Mouse (Mus musculus) neural tube, embryonic 12.5 days (tissue): ENCODE results near the gene Ube2cbp. TPM values are rescaled to one million over a fixed set of nuclear protein-coding genes. Genes with fewer than 3 reads are reported as not detected.

ENCODE experiments used
- ATAC-seq: fragments of 200-750 bp; cut with Nextera tagmentation; 2 replicates; pipeline ENCODE4 v1.8.0; 2017; ENCODE audit warnings: low read depth, mild to moderate bottlenecking, moderate TSS enrichment, moderate library complexity; ENCODE audit not compliant: low FRiP score
- H3K27ac ChIP-seq: fragments of 300-500 bp; sonication (generic); 2 replicates; pipeline ENCODE4 v1.5.1; 2016
- H3K27me3 ChIP-seq: fragments of 300-500 bp; sonication (generic); replicated peaks from 2 replicates; pipeline ENCODE4 v1.6.1; 2016; ENCODE audit warnings: mild to moderate bottlenecking
- H3K36me3 ChIP-seq: fragments of 300-500 bp; sonication (generic); 2 replicates; pipeline ENCODE4 v1.6.1; 2016; ENCODE audit warnings: mild to moderate bottlenecking
- H3K4me1 ChIP-seq: fragments of 300-500 bp; sonication (generic); 2 replicates; pipeline ENCODE4 v1.6.1; 2016
- H3K4me2 ChIP-seq: fragments of 300-500 bp; sonication (generic); replicated peaks from 2 replicates; pipeline ENCODE4 v1.6.1; 2016; ENCODE audit warnings: mild to moderate bottlenecking
- H3K4me3 ChIP-seq: fragments of 300-500 bp; sonication (generic); 2 replicates; pipeline ENCODE4 v1.5.1; 2016
- H3K9ac ChIP-seq: fragments of 300-500 bp; sonication (generic); 2 replicates; pipeline ENCODE4 v1.6.1; 2016; ENCODE audit warnings: mild to moderate bottlenecking
- H3K9me3 ChIP-seq: fragments of 300-500 bp; sonication (generic); 2 replicates; pipeline ENCODE4 v1.6.1; 2016; ENCODE audit warnings: mild to moderate bottlenecking
- WGBS: fragments of 180-500 bp; shearing (Covaris S2); methylation state at CpG from one replicate; pipeline ENCODE4 v1.1.7; 2016; 5-methylcytosine and 5-hydroxymethylcytosine counted together
- polyA plus RNA-seq: library from polyadenylated mRNA; unstranded; fragments of >200 nt; fragmentation: Nextera tagmentation; extraction: Ambion mirVana; gene quantifications from 2 replicates; pipeline ENCODE4 v1.2.1, GENCODE M21; 2016

Gene Ube2cbp
- polyA plus RNA-seq, 1 experiment from 2014 or later = 7.0 TPM

- H3K36me3 ChIP-seq = no peaks in the 10 kb centered on the region
Measured at GRCm38 (mm10) chr9:86453626-86454025, 11.1 kb downstream of the Ube2cbp start.

GRCm38 (mm10) chr9:86451617-86452016 is 13.1 kb downstream of the Ube2cbp start:
- H3K4me1 ChIP-seq = 0 out of 2 replicates have a peak, but pooled peaks cover 6% of the 10 kb centered on the region
- H3K27ac ChIP-seq = no peak overlapping the region
- 2% methylated on average over 13 of the region's 13 CpGs for WGBS
- no peaks in the 10 kb centered on the region for H3K36me3 ChIP-seq
- H3K4me2 ChIP-seq = peak overlapping the region; percentile 49
- no peaks in the 10 kb centered on the region for H3K9me3 ChIP-seq
- H3K9ac ChIP-seq = no peak overlapping the region
- H3K4me3 ChIP-seq = no peak overlapping the region
- H3K27me3 ChIP-seq = no peaks in the 10 kb centered on the region
- peak; percentile 81 for ATAC-seq

More at GRCm38 (mm10) chr9:86453626-86454025, 11.1 kb downstream of the Ube2cbp start:
- H3K9ac ChIP-seq = no peak overlapping the region
- H3K4me1 ChIP-seq = 0 out of 2 replicates have a peak, but pooled peaks cover 6% of the 10 kb centered on the region
- H3K27me3 ChIP-seq = no peaks in the 10 kb centered on the region
- 86% methylated on average over 3 of the region's 3 CpGs for WGBS
- no peak for ATAC-seq
- no peaks in the 10 kb centered on the region for H3K9me3 ChIP-seq
- no peak overlapping the region for H3K27ac ChIP-seq
- H3K4me3 ChIP-seq = no peak overlapping the region
- no peak overlapping the region for H3K4me2 ChIP-seq

- Histone ChIP-seq H3K27ac (no peak overlapping the region), H3K36me3 (no peaks in the 10 kb centered on the region), H3K9ac (no peak overlapping the region), H3K4me3 (no peak overlapping the region), H3K27me3 (no peaks in the 10 kb centered on the region), H3K4me1 (0 out of 2 replicates have a peak, but pooled peaks cover 6% of the 10 kb centered on the region), H3K9me3 (no peaks in the 10 kb centered on the region), H3K4me2 (peak overlapping the region; percentile 49; the same call in 1 of the 2 replicates)
- WGBS = 49% methylated on average over 6 of the region's 6 CpGs
- ATAC-seq = peak; percentile 49; the same call in 1 of the 2 replicates
Measured at GRCm38 (mm10) chr9:86451094-86451493, 13.7 kb downstream of the Ube2cbp start.

GRCm38 (mm10) chr9:86449581-86449980 is 15.2 kb downstream of the Ube2cbp start:
- H3K27ac ChIP-seq = no peak overlapping the region
- H3K4me3 ChIP-seq = no peak overlapping the region
- H3K27me3 ChIP-seq = no peaks in the 10 kb centered on the region
- H3K4me2 ChIP-seq = no peak overlapping the region
- no peaks in the 10 kb centered on the region for H3K9me3 ChIP-seq
- no peak overlapping the region for H3K9ac ChIP-seq
- 10% methylated on average over 11 of the region's 11 CpGs for WGBS
- H3K4me1 ChIP-seq = 0 out of 2 replicates have a peak, but pooled peaks cover 6% of the 10 kb centered on the region
- no peaks in the 10 kb centered on the region for H3K36me3 ChIP-seq
- ATAC-seq = peak; percentile 67

- Histone ChIP-seq H3K36me3 (no peaks in the 10 kb centered on the region), H3K27me3 (no peaks in the 10 kb centered on the region), H3K4me3 (no peak overlapping the region), H3K4me2 (no peak overlapping the region), H3K27ac (no peak overlapping the region), H3K4me1 (0 out of 2 replicates have a peak, but pooled peaks cover 6% of the 10 kb centered on the region), H3K9me3 (no peaks in the 10 kb centered on the region), H3K9ac (no peak overlapping the region)
- WGBS = 92% methylated on average over 8 of the region's 8 CpGs
- no peak for ATAC-seq
Measured at GRCm38 (mm10) chr9:86447431-86447830, 17.3 kb downstream of the Ube2cbp start.

- Histone ChIP-seq H3K9me3 (no peaks in the 10 kb centered on the region), H3K9ac (no peak overlapping the region), H3K27ac (no peak overlapping the region), H3K4me3 (no peak overlapping the region), H3K4me1 (0 out of 2 replicates have a peak, but pooled peaks cover 6% of the 10 kb centered on the region), H3K4me2 (no peak overlapping the region), H3K27me3 (no peaks in the 10 kb centered on the region), H3K36me3 (no peaks in the 10 kb centered on the region)
- WGBS = 87% methylated on average over 7 of the region's 7 CpGs
- ATAC-seq = no peak
Measured at GRCm38 (mm10) chr9:86446847-86447246, 17.9 kb downstream of the Ube2cbp start.

GRCm38 (mm10) chr9:86442248-86442647 is 22.5 kb downstream of the Ube2cbp start:
- ATAC-seq = no peak
- H3K4me2 ChIP-seq = no peak overlapping the region
- WGBS = 76% methylated on average over 4 of the region's 4 CpGs
- no peaks in the 10 kb centered on the region for H3K4me1 ChIP-seq
- no peaks in the 10 kb centered on the region for H3K9me3 ChIP-seq
- H3K9ac ChIP-seq = no peak overlapping the region
- no peak overlapping the region for H3K27ac ChIP-seq
- H3K36me3 ChIP-seq = no peaks in the 10 kb centered on the region
- H3K27me3 ChIP-seq = no peaks in the 10 kb centered on the region
- H3K4me3 ChIP-seq = no peak overlapping the region

- no peaks in the 10 kb centered on the region for H3K27me3 ChIP-seq
- no peaks in the 10 kb centered on the region for H3K4me1 ChIP-seq
- ATAC-seq = no peak
- no peaks in the 10 kb centered on the region for H3K9me3 ChIP-seq
- WGBS = 74% methylated on average over 11 of the region's 11 CpGs
- H3K4me3 ChIP-seq = no peak overlapping the region
- H3K27ac ChIP-seq = no peak overlapping the region
- no peak overlapping the region for H3K4me2 ChIP-seq
- H3K36me3 ChIP-seq = no peaks in the 10 kb centered on the region
- H3K9ac ChIP-seq = no peak overlapping the region
Measured at GRCm38 (mm10) chr9:86438337-86439009, 26.3 kb downstream of the Ube2cbp start.

GRCm38 (mm10) chr9:86436608-86437007 is 28.1 kb downstream of the Ube2cbp start:
- no peaks in the 10 kb centered on the region for H3K9me3 ChIP-seq
- ATAC-seq = no peak
- no peaks in the 10 kb centered on the region for H3K36me3 ChIP-seq
- H3K4me3 ChIP-seq = no peak overlapping the region
- no peak overlapping the region for H3K9ac ChIP-seq
- no peak overlapping the region for H3K27ac ChIP-seq
- no peaks in the 10 kb centered on the region for H3K27me3 ChIP-seq
- 96% methylated on average over 8 of the region's 8 CpGs for WGBS
- H3K4me1 ChIP-seq = no peaks in the 10 kb centered on the region
- no peak overlapping the region for H3K4me2 ChIP-seq

GRCm38 (mm10) chr9:86435510-86435909 is 29.2 kb downstream of the Ube2cbp start:
- Histone ChIP-seq H3K27me3 (no peaks in the 10 kb centered on the region), H3K4me3 (no peak overlapping the region), H3K36me3 (no peaks in the 10 kb centered on the region), H3K9ac (no peak overlapping the region), H3K4me2 (no peak overlapping the region), H3K9me3 (no peaks in the 10 kb centered on the region), H3K27ac (no peak overlapping the region), H3K4me1 (no peaks in the 10 kb centered on the region)
- no peak for ATAC-seq
- WGBS = 96% methylated on average over 3 of the region's 3 CpGs

GRCm38 (mm10) chr9:86423331-86423730 is 41.4 kb downstream of the Ube2cbp start:
- 89% methylated on average over 4 of the region's 4 CpGs for WGBS
- no peak overlapping the region for H3K4me3 ChIP-seq
- H3K4me2 ChIP-seq = no peak overlapping the region
- H3K36me3 ChIP-seq = no peaks in the 10 kb centered on the region
- H3K27ac ChIP-seq = no peak overlapping the region
- H3K27me3 ChIP-seq = no peaks in the 10 kb centered on the region
- H3K9me3 ChIP-seq = no peaks in the 10 kb centered on the region
- no peak for ATAC-seq
- no peak overlapping the region for H3K9ac ChIP-seq
- no peaks in the 10 kb centered on the region for H3K4me1 ChIP-seq

- ATAC-seq = no peak
- WGBS = 84% methylated on average over 6 of the region's 6 CpGs
- Histone ChIP-seq H3K9me3 (no peaks in the 10 kb centered on the region), H3K9ac (no peak overlapping the region), H3K36me3 (no peaks in the 10 kb centered on the region), H3K27ac (no peak overlapping the region), H3K4me1 (no peaks in the 10 kb centered on the region), H3K27me3 (no peaks in the 10 kb centered on the region), H3K4me3 (no peak overlapping the region), H3K4me2 (no peak overlapping the region)
Measured at GRCm38 (mm10) chr9:86419366-86419765, 45.4 kb downstream of the Ube2cbp start.

GRCm38 (mm10) chr9:86417971-86418370 is 46.8 kb downstream of the Ube2cbp start:
- ATAC-seq = no peak

More at GRCm38 (mm10) chr9:86417971-86418370, 46.8 kb downstream of the Ube2cbp start:
- Histone ChIP-seq H3K4me3 (no peak overlapping the region), H3K36me3 (no peaks in the 10 kb centered on the region), H3K9ac (no peak overlapping the region), H3K4me2 (no peak overlapping the region), H3K27ac (no peak overlapping the region), H3K27me3 (no peaks in the 10 kb centered on the region), H3K4me1 (no peaks in the 10 kb centered on the region), H3K9me3 (no peaks in the 10 kb centered on the region)
- WGBS = 91% methylated on average over 1 of the region's 1 CpGs
